Mouse (Mus musculus): ENCODE measurements around the gene Traf7. TPM values are rescaled to one million over a fixed set of nuclear protein-coding genes. Genes with fewer than 3 reads are reported as not detected.
A peak's percentile ranks its signal among the peaks of the same experiment; 100 is the strongest.

The Traf7 gene
- polyA plus RNA-seq, 1 experiment from 2014 or later, result 96.1 TPM

- H3K27ac ChIP-seq, result peak overlapping the region; percentile 92
- H3K9me3 ChIP-seq (replicated peaks), result no peaks in the 10 kb centered on the region
- peaks cover 48% of the 10 kb centered on the region for H3K4me1 ChIP-seq
- no peaks in the 10 kb centered on the region for H3K27me3 ChIP-seq
- peaks cover 31% of the 10 kb centered on the region for H3K36me3 ChIP-seq
- H3K4me2 ChIP-seq, result peak overlapping the region; percentile 96
- peak overlapping the region; percentile 82 for H3K4me3 ChIP-seq (replicated peaks)
- under 1% methylated on average over 68 of the region's 68 CpGs for WGBS
- peak; percentile 38 for ATAC-seq (replicated peaks; ENCODE audit: low FRiP score)
- peak overlapping the region; percentile 83 for H3K9ac ChIP-seq
Observed at GRCm38 (mm10) chr17:24470701-24471527, 56.8 kb downstream of the Traf7 start.

- Histone ChIP-seq H3K9me3 (replicated peaks) (no peaks in the 10 kb centered on the region), H3K27me3 (no peaks in the 10 kb centered on the region), H3K4me1 (peaks cover 46% of the 10 kb centered on the region), H3K27ac (peak within 1 kb of the TSS; percentile 92), H3K4me2 (peak within 1 kb of the TSS; percentile 96), H3K4me3 (replicated peaks) (peak within 1 kb of the TSS; percentile 82), H3K9ac (peak within 1 kb of the TSS; percentile 83), H3K36me3 (peaks cover 22% of the 10 kb centered on the region)
- under 1% methylated on average over 75 of the region's 75 CpGs for WGBS
- ATAC-seq (replicated peaks; ENCODE audit: low FRiP score), result peak; percentile 96
Observed at GRCm38 (mm10) chr17:24469910-24470602, 57.7 kb downstream of the Traf7 start, which contains the start of the genes E4f1 and Pgp. E4f1 (minus strand) TSS chr17:24470313. Pgp (plus strand) TSS chr17:24470392.

GRCm38 (mm10) chr17:24469336-24469909 lies 58.3 kb downstream of the Traf7 start:
- peaks cover 40% of the 10 kb centered on the region for H3K4me1 ChIP-seq
- H3K36me3 ChIP-seq, result peaks cover 16% of the 10 kb centered on the region
- peak overlapping the region; percentile 92 for H3K27ac ChIP-seq
- no peaks in the 10 kb centered on the region for H3K27me3 ChIP-seq
- peak overlapping the region; percentile 82 for H3K4me3 ChIP-seq (replicated peaks)
- no peaks in the 10 kb centered on the region for H3K9me3 ChIP-seq (replicated peaks)
- WGBS, result 20% methylated on average over 7 of the region's 7 CpGs
- ATAC-seq (replicated peaks; ENCODE audit: low FRiP score), result no peak
- peak overlapping the region; percentile 96 for H3K4me2 ChIP-seq
- H3K9ac ChIP-seq, result peak overlapping the region; percentile 83

GRCm38 (mm10) chr17:24468636-24469246 lies 59.0 kb downstream of the Traf7 start:
- no peak overlapping the region for H3K27ac ChIP-seq
- no peaks in the 10 kb centered on the region for H3K27me3 ChIP-seq
- H3K4me2 ChIP-seq, result no peak overlapping the region
- H3K9me3 ChIP-seq (replicated peaks), result no peaks in the 10 kb centered on the region
- no peak overlapping the region for H3K9ac ChIP-seq
- 89% methylated on average over 5 of the region's 5 CpGs for WGBS
- no peak overlapping the region for H3K4me3 ChIP-seq (replicated peaks)
- no peak for ATAC-seq (replicated peaks; ENCODE audit: low FRiP score)
- H3K4me1 ChIP-seq, result peaks cover 33% of the 10 kb centered on the region
- peaks cover 9% of the 10 kb centered on the region for H3K36me3 ChIP-seq

GRCm38 (mm10) chr17:24463374-24464133 lies 64.2 kb downstream of the Traf7 start:
- no peak for ATAC-seq (replicated peaks; ENCODE audit: low FRiP score)
- WGBS, result 45% methylated on average over 6 of the region's 6 CpGs

GRCm38 (mm10) chr17:24462932-24463331 lies 64.8 kb downstream of the Traf7 start:
- H3K9me3 ChIP-seq (replicated peaks), result no peaks in the 10 kb centered on the region
- no peak overlapping the region for H3K9ac ChIP-seq
- WGBS, result 75% methylated on average over 1 of the region's 1 CpGs
- H3K36me3 ChIP-seq, result no peaks in the 10 kb centered on the region
- H3K4me3 ChIP-seq (replicated peaks), result no peak overlapping the region
- no peak overlapping the region for H3K27ac ChIP-seq
- no peak overlapping the region for H3K4me2 ChIP-seq
- no peaks in the 10 kb centered on the region for H3K4me1 ChIP-seq
- ATAC-seq (replicated peaks; ENCODE audit: low FRiP score), result no peak
- H3K27me3 ChIP-seq, result no peaks in the 10 kb centered on the region

More at GRCm38 (mm10) chr17:24463374-24464133, 64.2 kb downstream of the Traf7 start:
- Histone ChIP-seq H3K4me3 (replicated peaks) (no peak overlapping the region), H3K27me3 (no peaks in the 10 kb centered on the region), H3K9me3 (replicated peaks) (no peaks in the 10 kb centered on the region), H3K4me1 (no peaks in the 10 kb centered on the region), H3K4me2 (no peak overlapping the region), H3K36me3 (no peaks in the 10 kb centered on the region), H3K27ac (no peak overlapping the region), H3K9ac (no peak overlapping the region)

GRCm38 (mm10) chr17:24461580-24461979 lies 66.2 kb downstream of the Traf7 start:
- Histone ChIP-seq H3K4me2 (no peak overlapping the region), H3K4me3 (replicated peaks) (no peak overlapping the region), H3K27ac (no peak overlapping the region), H3K36me3 (no peaks in the 10 kb centered on the region), H3K9me3 (replicated peaks) (no peaks in the 10 kb centered on the region), H3K9ac (no peak overlapping the region), H3K4me1 (no peaks in the 10 kb centered on the region), H3K27me3 (no peaks in the 10 kb centered on the region)
- no peak for ATAC-seq (replicated peaks; ENCODE audit: low FRiP score)
- 71% methylated on average over 2 of the region's 2 CpGs for WGBS

Other genes with a start within 250 kb of the Traf7 start
- 0.18 and 0.27 TPM in 2 replicates for gene Abca17, start 176.9 kb downstream of the Traf7 start, polyA plus RNA-seq (2015; fragmentation: Nextera tagmentation; extraction: Ambion mirVana)
- 17.4 and 17.5 TPM in 2 replicates for gene Abca3, start 176.0 kb downstream of the Traf7 start, polyA plus RNA-seq (2015; fragmentation: Nextera tagmentation; extraction: Ambion mirVana)
- 293 and 318 TPM in 2 replicates for gene Rnps1, start 113.4 kb downstream of the Traf7 start, polyA plus RNA-seq (2015; fragmentation: Nextera tagmentation; extraction: Ambion mirVana)
- gene Eci1, start 101.3 kb downstream of the Traf7 start, polyA plus RNA-seq (2015; fragmentation: Nextera tagmentation; extraction: Ambion mirVana), result 115 and 117 TPM in 2 replicates
- 2.4 and 3.2 TPM in 2 replicates for gene Dnase1l2, start 84.8 kb downstream of the Traf7 start, polyA plus RNA-seq (2015; fragmentation: Nextera tagmentation; extraction: Ambion mirVana)
- gene E4f1, start 57.6 kb downstream of the Traf7 start, polyA plus RNA-seq (2015; fragmentation: Nextera tagmentation; extraction: Ambion mirVana), result 29.9 and 36.7 TPM in 2 replicates
- 49.9 and 53.3 TPM in 2 replicates for gene Pgp, start 57.5 kb downstream of the Traf7 start, polyA plus RNA-seq (2015; fragmentation: Nextera tagmentation; extraction: Ambion mirVana)
- 0.39 and 0.58 TPM in 2 replicates for gene Bricd5, start 54.1 kb downstream of the Traf7 start, polyA plus RNA-seq (2015; fragmentation: Nextera tagmentation; extraction: Ambion mirVana)
- gene Mlst8, start 48.9 kb downstream of the Traf7 start, polyA plus RNA-seq (2015; fragmentation: Nextera tagmentation; extraction: Ambion mirVana), result 29.0 and 36.1 TPM in 2 replicates
- 1.8 and 2.3 TPM in 2 replicates for gene Caskin1, start 39.3 kb downstream of the Traf7 start, polyA plus RNA-seq (2015; fragmentation: Nextera tagmentation; extraction: Ambion mirVana)
- gene Rab26, start 6.3 kb upstream of the Traf7 start, polyA plus RNA-seq (2015; fragmentation: Nextera tagmentation; extraction: Ambion mirVana), result 2.8 TPM in 2 replicates
- gene Pkd1, start 21.9 kb upstream of the Traf7 start, polyA plus RNA-seq (2015; fragmentation: Nextera tagmentation; extraction: Ambion mirVana), result 21.3 and 21.9 TPM in 2 replicates
- gene Tsc2, start 104.7 kb upstream of the Traf7 start, polyA plus RNA-seq (2015; fragmentation: Nextera tagmentation; extraction: Ambion mirVana), result 60.8 and 71.0 TPM in 2 replicates
- 20.0 and 20.6 TPM in 2 replicates for gene Nthl1, start 104.7 kb upstream of the Traf7 start, polyA plus RNA-seq (2015; fragmentation: Nextera tagmentation; extraction: Ambion mirVana)
- gene Slc9a3r2, start 122.4 kb upstream of the Traf7 start, polyA plus RNA-seq (2015; fragmentation: Nextera tagmentation; extraction: Ambion mirVana), result 101 and 106 TPM in 2 replicates
- gene Npw, start 130.5 kb upstream of the Traf7 start, polyA plus RNA-seq (2015; fragmentation: Nextera tagmentation; extraction: Ambion mirVana), result 0.35 and 0.43 TPM in 2 replicates
- gene Zfp598, start 141.7 kb upstream of the Traf7 start, polyA plus RNA-seq (2015; fragmentation: Nextera tagmentation; extraction: Ambion mirVana), result 23.9 and 27.6 TPM in 2 replicates
- gene Syngr3, start 162.0 kb upstream of the Traf7 start, polyA plus RNA-seq (2015; fragmentation: Nextera tagmentation; extraction: Ambion mirVana), result 2.4 and 4.6 TPM in 2 replicates
- gene Gfer, start 168.2 kb upstream of the Traf7 start, polyA plus RNA-seq (2015; fragmentation: Nextera tagmentation; extraction: Ambion mirVana), result 45.6 and 49.5 TPM in 2 replicates
- 1.5 and 3.4 TPM in 2 replicates for gene Noxo1, start 168.3 kb upstream of the Traf7 start, polyA plus RNA-seq (2015; fragmentation: Nextera tagmentation; extraction: Ambion mirVana)
- gene Tbl3, start 179.7 kb upstream of the Traf7 start, polyA plus RNA-seq (2015; fragmentation: Nextera tagmentation; extraction: Ambion mirVana), result 85.0 and 94.5 TPM in 2 replicates
- 0.18 TPM in 1 of 2 replicates, not detected in the other for gene Rnf151, start 190.1 kb upstream of the Traf7 start, polyA plus RNA-seq (2015; fragmentation: Nextera tagmentation; extraction: Ambion mirVana)
- 1,520 and 1,607 TPM in 2 replicates for gene Rps2, start 190.2 kb upstream of the Traf7 start, polyA plus RNA-seq (2015; fragmentation: Nextera tagmentation; extraction: Ambion mirVana)
- gene Ndufb10, start 196.5 kb upstream of the Traf7 start, polyA plus RNA-seq (2015; fragmentation: Nextera tagmentation; extraction: Ambion mirVana), result 237 and 238 TPM in 2 replicates
- gene Rpl3l, start 199.9 kb upstream of the Traf7 start, polyA plus RNA-seq (2015; fragmentation: Nextera tagmentation; extraction: Ambion mirVana), result not detected in 2 replicates
- gene Msrb1, start 208.7 kb upstream of the Traf7 start, polyA plus RNA-seq (2015; fragmentation: Nextera tagmentation; extraction: Ambion mirVana), result 29.9 and 31.8 TPM in 2 replicates
- 26.0 and 28.4 TPM in 2 replicates for gene Hs3st6, start 225.1 kb upstream of the Traf7 start, polyA plus RNA-seq (2015; fragmentation: Nextera tagmentation; extraction: Ambion mirVana)

Data from kidney, embryonic 15.5 days (tissue).